Comparison of ENCODE assay signal across 17 mouse cellular contexts in genomic region chr6:49696990-49697389, GRCm38 (mm10).
DNase-seq lines count a peak whose midpoint lies in the region.
"Had no signal": no experiment of that assay in that cellular context is flagged by ENCODE, and none has a peak within 500 bp of the region (broad histone marks: within the 10 kb centered on the region; RNA-seq: fewer than 3 reads in every experiment).

No protein-coding gene starts in this region.

- peak; percentile 34 for DNase-seq in heart, adult 11 months
- DNase-seq in heart, postnatal 25 days (ENCODE audit: low spot score), result no peak
- peak; percentile 13 to 78 for DNase-seq in left cerebral cortex, postnatal 25 days (ENCODE audit: low spot score in 2 of 2)
- no peak for DNase-seq in left cerebral cortex, postnatal 10 days (ENCODE audit: extremely low spot score in 1 of 2, low spot score in 2 of 2)
- peak; percentile 32 to 43 for DNase-seq in right cerebral cortex, adult 2 months (ENCODE audit: low spot score in 2 of 2)
- DNase-seq in right cerebral cortex, postnatal 25 days, result no peak
- DNase-seq in adrenal gland, adult 8-10 months, result no peak
- DNase-seq: adrenal gland, postnatal 10 days; cerebellum, adult 11-12 months; gastrocnemius, adult 2 months; heart, postnatal 10 days; kidney, adult 9 months; kidney, postnatal 36 days; lung, postnatal 14 days; spleen, adult 18-20 months; thymus, adult 18-20 months; thymus, postnatal 4 days had no signal

- intact Hi-C loops in heart, postnatal 25 days (cut with DNase I), result no loop called here
- intact Hi-C loops in left cerebral cortex, postnatal 25 days (cut with DNase I), result no loop called here
- intact Hi-C loops in left cerebral cortex, postnatal 10 days (cut with DNase I), result no loop called here

Comparison
In these comparisons a context has a peak if more than half of its experiments do, and no peak if none do; other contexts are left out.
1. DNase-seq: peak in heart, adult 11 months (single experiment), left cerebral cortex, postnatal 25 days (2 of 2) and right cerebral cortex, adult 2 months (2 of 2); none in heart, postnatal 25 days (single experiment), left cerebral cortex, postnatal 10 days (0 of 2), right cerebral cortex, postnatal 25 days (single experiment) and adrenal gland, adult 8-10 months (single experiment).